Mouse (Mus musculus): ENCODE results near the gene Tpx2. TPM values are rescaled to one million over a fixed set of nuclear protein-coding genes. Genes with fewer than 3 reads are reported as not detected.
A peak's percentile ranks its signal among the peaks of the same experiment; 100 is the strongest.

Tpx2 gene
- polyA plus RNA-seq, 1 experiment from 2014 or later = 37.3 TPM

- H3K4me1 ChIP-seq (replicated peaks; ENCODE audit: insufficient read depth, low read length) = peaks cover 49% of the 10 kb centered on the region
- H3K36me3 ChIP-seq (ENCODE audit: insufficient read depth, low read length) = 0 out of 2 replicates have a peak, but pooled peaks cover 3% of the 10 kb centered on the region
- no peaks in the 10 kb centered on the region for H3K27me3 ChIP-seq (ENCODE audit: insufficient read depth, low read length)
- no peak for TF ChIP-seq CTCF (IDR thresholded peaks at IDR 0.05; ENCODE audit: low read depth)
- H3K4me3 ChIP-seq (replicated peaks; ENCODE audit: low read depth, low read length) = no peak overlapping the region
- H3K27ac ChIP-seq = peak overlapping the region; percentile 87; the same call in 1 of the 2 replicates
- no peak overlapping the region for H3K9ac ChIP-seq (ENCODE audit: low read depth, low read length)
- H3K9me3 ChIP-seq (replicated peaks; ENCODE audit: low read length) = no peaks in the 10 kb centered on the region
- DNase-seq (ENCODE audit: low spot score) = no peak
- no peak for ATAC-seq (replicated peaks; ENCODE audit: low FRiP score, low read depth)
- H3K4me2 ChIP-seq (ENCODE audit: low read length) = no peak overlapping the region
- WGBS = 92% methylated on average over 3 of the region's 3 CpGs
Measured at GRCm38 (mm10) chr2:152819097-152819624, 28.6 kb upstream of the Tpx2 start.

GRCm38 (mm10) chr2:152819926-152820325, 27.8 kb upstream of the Tpx2 start:
- Histone ChIP-seq H3K4me3 (replicated peaks; ENCODE audit: low read depth, low read length) (no peak overlapping the region), H3K27ac (peak overlapping the region; percentile 87), H3K4me2 (ENCODE audit: low read length) (no peak overlapping the region), H3K36me3 (ENCODE audit: insufficient read depth, low read length) (0 out of 2 replicates have a peak, but pooled peaks cover 3% of the 10 kb centered on the region), H3K27me3 (ENCODE audit: insufficient read depth, low read length) (no peaks in the 10 kb centered on the region), H3K9me3 (replicated peaks; ENCODE audit: low read length) (no peaks in the 10 kb centered on the region), H3K4me1 (replicated peaks; ENCODE audit: insufficient read depth, low read length) (peaks cover 53% of the 10 kb centered on the region), H3K9ac (ENCODE audit: low read depth, low read length) (no peak overlapping the region)
- 67% methylated on average over 4 of the region's 4 CpGs for WGBS
- ATAC-seq (replicated peaks; ENCODE audit: low FRiP score, low read depth) (no peak), DNase-seq (ENCODE audit: low spot score) (no peak)
- TF ChIP-seq CTCF (IDR thresholded peaks at IDR 0.05; ENCODE audit: low read depth) = no peak

GRCm38 (mm10) chr2:152820369-152820768, 27.4 kb upstream of the Tpx2 start:
- Histone ChIP-seq H3K4me2 (ENCODE audit: low read length) (peak overlapping the region; percentile 30), H3K9ac (ENCODE audit: low read depth, low read length) (0 out of 2 replicates have a peak overlapping the region, but pooled peaks have one; percentile 6), H3K27ac (peak overlapping the region; percentile 87), H3K9me3 (replicated peaks; ENCODE audit: low read length) (no peaks in the 10 kb centered on the region), H3K27me3 (ENCODE audit: insufficient read depth, low read length) (no peaks in the 10 kb centered on the region), H3K4me3 (replicated peaks; ENCODE audit: low read depth, low read length) (no peak overlapping the region), H3K36me3 (ENCODE audit: insufficient read depth, low read length) (peaks cover 3% of the 10 kb centered on the region; the same call in 1 of the 2 replicates), H3K4me1 (replicated peaks; ENCODE audit: insufficient read depth, low read length) (peaks cover 58% of the 10 kb centered on the region)
- ATAC-seq (replicated peaks; ENCODE audit: low FRiP score, low read depth) (0 out of 2 replicates have a peak, but pooled peaks have one; percentile 22), DNase-seq (ENCODE audit: low spot score) (peak; percentile 88)
- 29% methylated on average over 2 of the region's 2 CpGs for WGBS
- TF ChIP-seq CTCF (IDR thresholded peaks at IDR 0.05; ENCODE audit: low read depth) = no peak

GRCm38 (mm10) chr2:152821023-152821422, 26.7 kb upstream of the Tpx2 start:
- Histone ChIP-seq H3K4me3 (replicated peaks; ENCODE audit: low read depth, low read length) (no peak overlapping the region), H3K4me2 (ENCODE audit: low read length) (peak overlapping the region; percentile 30), H3K9ac (ENCODE audit: low read depth, low read length) (0 out of 2 replicates have a peak overlapping the region, but pooled peaks have one; percentile 6), H3K27me3 (ENCODE audit: insufficient read depth, low read length) (no peaks in the 10 kb centered on the region), H3K9me3 (replicated peaks; ENCODE audit: low read length) (no peaks in the 10 kb centered on the region), H3K4me1 (replicated peaks; ENCODE audit: insufficient read depth, low read length) (peaks cover 59% of the 10 kb centered on the region), H3K27ac (peak overlapping the region; percentile 87), H3K36me3 (ENCODE audit: insufficient read depth, low read length) (peaks cover 3% of the 10 kb centered on the region; the same call in 1 of the 2 replicates)
- peak; percentile 92 for DNase-seq (ENCODE audit: low spot score)
- WGBS = 31% methylated on average over 5 of the region's 5 CpGs
- ATAC-seq (replicated peaks; ENCODE audit: low FRiP score, low read depth) = peak; percentile 23; the same call in 1 of the 2 replicates
- TF ChIP-seq CTCF (IDR thresholded peaks at IDR 0.05; ENCODE audit: low read depth) = no peak

- Histone ChIP-seq H3K27me3 (ENCODE audit: insufficient read depth, low read length) (no peaks in the 10 kb centered on the region), H3K4me3 (replicated peaks; ENCODE audit: low read depth, low read length) (no peak overlapping the region), H3K4me2 (ENCODE audit: low read length) (no peak overlapping the region), H3K9ac (ENCODE audit: low read depth, low read length) (no peak overlapping the region), H3K36me3 (ENCODE audit: insufficient read depth, low read length) (peaks cover 3% of the 10 kb centered on the region; the same call in 1 of the 2 replicates), H3K4me1 (replicated peaks; ENCODE audit: insufficient read depth, low read length) (peaks cover 58% of the 10 kb centered on the region), H3K27ac (peak overlapping the region; percentile 87), H3K9me3 (replicated peaks; ENCODE audit: low read length) (no peaks in the 10 kb centered on the region)
- TF ChIP-seq CTCF (IDR thresholded peaks at IDR 0.05; ENCODE audit: low read depth) = no peak
- no peak for DNase-seq (ENCODE audit: low spot score)
- no peak for ATAC-seq (replicated peaks; ENCODE audit: low FRiP score, low read depth)
Measured at GRCm38 (mm10) chr2:152821566-152821965, 26.2 kb upstream of the Tpx2 start.

GRCm38 (mm10) chr2:152823770-152824169, 24.0 kb upstream of the Tpx2 start:
- Histone ChIP-seq H3K9me3 (replicated peaks; ENCODE audit: low read length) (no peaks in the 10 kb centered on the region), H3K4me2 (ENCODE audit: low read length) (no peak overlapping the region), H3K36me3 (ENCODE audit: insufficient read depth, low read length) (no peaks in the 10 kb centered on the region; the same call in 1 of the 2 replicates), H3K9ac (ENCODE audit: low read depth, low read length) (no peak overlapping the region), H3K4me1 (replicated peaks; ENCODE audit: insufficient read depth, low read length) (peaks cover 53% of the 10 kb centered on the region), H3K4me3 (replicated peaks; ENCODE audit: low read depth, low read length) (no peak overlapping the region), H3K27me3 (ENCODE audit: insufficient read depth, low read length) (no peaks in the 10 kb centered on the region), H3K27ac (0 out of 2 replicates have a peak overlapping the region, but pooled peaks have one; percentile 25)
- WGBS = 84% methylated on average over 1 of the region's 1 CpGs
- DNase-seq (ENCODE audit: low spot score) (no peak), ATAC-seq (replicated peaks; ENCODE audit: low FRiP score, low read depth) (no peak)
- no peak for TF ChIP-seq CTCF (IDR thresholded peaks at IDR 0.05; ENCODE audit: low read depth)
